Mouse (Mus musculus) spleen, adult 2 months (tissue): ENCODE results near the gene Fen1.

Experiments
- CTCF ChIP-seq: fragments of 200-500 bp; IDR thresholded peaks from 2 replicates; pipeline ENCODE4 v1.5.1; 2011; ENCODE audit warnings: mild to moderate bottlenecking, inconsistent platforms; ENCODE audit not compliant: insufficient read depth, insufficient read length, insufficient replicate concordance; ENCODE audit errors: extremely low read depth
- POLR2A ChIP-seq: fragments of 200-500 bp; IDR thresholded peaks from 2 replicates; pipeline ENCODE4 v1.6.1; 2011; ENCODE audit warnings: low read depth, low read length, inconsistent platforms

- TF ChIP-seq POLR2A (no peak), CTCF (no peak)
Observed at GRCm38 (mm10) chr19:10235784-10236565, 32.0 kb upstream of the Fen1 start.
